Mouse (Mus musculus) kidney, embryonic 15.5 days (tissue): ENCODE measurements around the gene Ccnl1. TPM values are rescaled to one million over a fixed set of nuclear protein-coding genes. Genes with fewer than 3 reads are reported as not detected.

Experiments used
- ATAC-seq: fragments of 200-750 bp; cut with Nextera tagmentation; replicated peaks from 2 replicates; pipeline ENCODE4 v1.8.0; 2017; ENCODE audit warnings: moderate TSS enrichment; ENCODE audit not compliant: low FRiP score
- H3K27ac ChIP-seq: fragments of 300-500 bp; sonication (generic); 2 replicates; pipeline ENCODE4 v1.5.1; 2015; ENCODE audit warnings: mild to moderate bottlenecking, inconsistent platforms
- H3K27me3 ChIP-seq: fragments of 300-500 bp; sonication (generic); 2 replicates; pipeline ENCODE4 v1.6.1; 2015; ENCODE audit warnings: inconsistent platforms
- H3K36me3 ChIP-seq: fragments of 300-500 bp; sonication (generic); 2 replicates; pipeline ENCODE4 v1.6.1; 2015; ENCODE audit warnings: inconsistent platforms
- H3K4me1 ChIP-seq: fragments of 300-500 bp; sonication (generic); 2 replicates; pipeline ENCODE4 v1.6.1; 2015; ENCODE audit warnings: inconsistent platforms
- H3K4me2 ChIP-seq: fragments of 300-500 bp; sonication (generic); 2 replicates; pipeline ENCODE4 v1.6.1; 2015; ENCODE audit warnings: moderate library complexity, mild to moderate bottlenecking, inconsistent platforms
- H3K4me3 ChIP-seq: fragments of 300-500 bp; sonication (generic); replicated peaks from 2 replicates; pipeline ENCODE4 v1.5.1; 2015; ENCODE audit warnings: mild to moderate bottlenecking, inconsistent platforms
- H3K9ac ChIP-seq: fragments of 300-500 bp; sonication (generic); 2 replicates; pipeline ENCODE4 v1.6.1; 2015; ENCODE audit warnings: mild to moderate bottlenecking, inconsistent platforms
- H3K9me3 ChIP-seq: fragments of 300-500 bp; sonication (generic); replicated peaks from 2 replicates; pipeline ENCODE4 v1.6.1; 2016; ENCODE audit warnings: inconsistent platforms
- WGBS: fragments of 180-500 bp; shearing (Covaris S2); methylation state at CpG from one replicate; pipeline ENCODE4 v1.1.7; 2015; ENCODE audit warnings: mixed read lengths; 5-methylcytosine and 5-hydroxymethylcytosine counted together
- polyA plus RNA-seq: library from polyadenylated mRNA; unstranded; fragments of >200 nt; fragmentation: Nextera tagmentation; extraction: Ambion mirVana; gene quantifications from 2 replicates; pipeline ENCODE4 v1.2.1, GENCODE M21; 2015

Gene Ccnl1
- polyA plus RNA-seq, 1 experiment from 2014 or later: 101 TPM

DNA sequence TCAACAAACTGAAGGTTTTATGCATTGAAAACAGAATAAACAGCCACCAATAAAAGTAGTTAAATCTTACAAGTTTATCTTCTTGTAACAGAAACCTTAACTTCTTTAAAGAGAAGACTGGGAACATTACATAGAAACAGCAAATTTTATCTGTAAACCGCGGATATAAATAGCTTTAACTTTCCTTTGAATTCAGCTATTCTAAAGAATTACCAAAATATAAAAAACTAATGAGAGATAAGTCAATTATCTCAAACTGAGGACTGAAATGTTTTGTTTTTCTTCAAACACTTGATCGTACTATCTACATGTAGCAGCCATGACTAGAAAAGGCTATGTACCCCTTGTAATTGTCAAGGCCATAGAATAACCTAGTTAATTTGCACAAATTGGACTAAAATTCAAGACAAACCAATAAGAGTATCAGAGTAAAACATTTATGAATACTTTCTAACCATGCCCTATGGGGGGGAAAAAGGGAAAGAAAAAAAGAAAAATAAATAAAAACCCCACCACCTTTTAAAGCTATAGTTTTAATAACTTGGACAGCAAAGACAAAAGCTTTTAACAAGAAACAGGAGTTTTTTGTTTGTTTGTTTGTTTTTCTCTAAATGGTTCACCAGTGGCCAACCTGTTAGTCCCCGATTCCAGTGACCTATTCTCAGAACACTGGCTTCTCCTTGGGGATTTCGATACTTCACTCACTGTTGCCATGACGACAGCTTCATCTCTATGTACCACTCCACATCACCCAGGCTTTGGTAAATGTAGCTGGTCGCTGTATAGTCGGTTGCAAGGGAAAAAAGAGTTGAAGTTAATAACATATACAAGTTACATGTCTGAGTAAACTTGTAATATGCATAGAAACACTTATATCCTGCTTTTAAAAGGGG is 3.3 kb downstream of the Ccnl1 start:
- H3K4me2 ChIP-seq: peak overlapping the region; percentile 31
- peaks cover 32% of the 10 kb centered on the region for H3K4me1 ChIP-seq
- H3K27ac ChIP-seq: no peak overlapping the region
- no peaks in the 10 kb centered on the region for H3K9me3 ChIP-seq
- H3K9ac ChIP-seq: no peak overlapping the region
- WGBS: 62% methylated on average over 8 of the region's 8 CpGs
- ATAC-seq: no peak
- H3K27me3 ChIP-seq: no peaks in the 10 kb centered on the region
- no peak overlapping the region for H3K4me3 ChIP-seq
- H3K36me3 ChIP-seq: peaks cover 57% of the 10 kb centered on the region

DNA sequence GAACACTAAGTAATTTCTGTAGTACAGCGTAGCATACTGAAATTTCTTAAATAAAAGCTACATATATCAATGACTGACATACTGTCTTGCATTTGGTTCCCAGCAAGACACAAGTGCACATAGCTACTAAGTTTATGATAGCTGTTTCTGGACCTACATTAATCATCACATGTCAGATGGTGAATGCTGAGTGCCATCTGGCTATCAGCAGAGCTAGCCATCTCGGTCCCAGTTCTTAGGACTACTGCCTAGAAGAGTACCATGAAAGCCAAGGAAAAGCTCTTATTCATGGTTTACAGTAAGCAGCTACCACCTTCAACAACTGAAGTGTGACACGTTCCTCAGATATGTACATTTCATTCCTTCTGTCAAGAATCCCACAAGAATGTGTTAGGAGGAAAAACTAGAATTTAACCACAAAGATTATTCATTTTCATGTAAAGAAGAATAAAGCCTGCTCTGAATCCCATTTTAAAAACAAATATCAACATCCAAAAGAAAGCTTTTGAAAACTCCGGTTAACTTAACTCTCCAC is 7.2 kb downstream of the Ccnl1 start:
- Histone ChIP-seq H3K4me3 (no peak overlapping the region), H3K9me3 (no peaks in the 10 kb centered on the region), H3K36me3 (peaks cover 80% of the 10 kb centered on the region), H3K4me1 (peaks cover 16% of the 10 kb centered on the region), H3K27me3 (no peaks in the 10 kb centered on the region), H3K27ac (no peak overlapping the region), H3K4me2 (no peak overlapping the region), H3K9ac (no peak overlapping the region)
- ATAC-seq: no peak
- WGBS: 91% methylated on average over 4 of the region's 4 CpGs

GRCm38 (mm10) chr3:65950304-65950703 is 7.7 kb downstream of the Ccnl1 start:
- no peak for ATAC-seq
- no peak overlapping the region for H3K9ac ChIP-seq
- H3K4me2 ChIP-seq: no peak overlapping the region
- H3K9me3 ChIP-seq: no peaks in the 10 kb centered on the region
- no peaks in the 10 kb centered on the region for H3K27me3 ChIP-seq
- H3K4me3 ChIP-seq: no peak overlapping the region
- no peak overlapping the region for H3K27ac ChIP-seq
- WGBS: 98% methylated on average over 2 of the region's 2 CpGs
- H3K36me3 ChIP-seq: peaks cover 84% of the 10 kb centered on the region
- peaks cover 14% of the 10 kb centered on the region for H3K4me1 ChIP-seq

DNA sequence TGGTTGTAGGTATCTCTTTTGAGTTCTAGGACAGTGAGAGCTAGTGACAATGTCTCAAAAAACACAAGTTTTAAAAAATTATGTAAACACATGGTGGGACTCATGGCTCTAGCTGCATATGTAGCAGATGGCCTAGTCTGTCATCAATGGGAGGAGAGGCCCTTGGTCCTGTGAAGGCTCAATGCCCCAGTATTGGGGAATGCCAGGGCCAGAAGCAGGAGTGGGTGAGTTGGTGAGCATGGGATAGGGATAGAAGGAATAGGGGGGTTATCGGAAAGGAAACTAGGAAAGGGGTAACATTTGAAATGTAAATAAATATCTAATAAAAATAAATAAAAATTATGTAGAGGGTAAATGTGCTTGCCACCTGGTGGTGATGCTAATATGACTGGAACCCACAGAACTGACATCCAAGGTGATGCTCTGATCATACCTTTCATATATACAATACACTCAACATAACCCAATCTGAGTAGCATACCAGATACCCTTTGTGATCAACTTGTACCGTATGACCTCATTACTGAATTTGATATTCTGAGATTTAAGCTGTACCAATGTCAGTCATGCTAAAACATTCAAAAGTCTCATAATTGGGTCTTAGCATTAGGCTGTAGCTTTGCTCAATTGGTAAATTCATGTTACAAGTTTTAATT is 12.6 kb downstream of the Ccnl1 start:
- H3K4me1 ChIP-seq: no peaks in the 10 kb centered on the region
- H3K4me2 ChIP-seq: no peak overlapping the region
- no peak for ATAC-seq
- H3K36me3 ChIP-seq: peaks cover 60% of the 10 kb centered on the region
- WGBS: 89% methylated on average over 2 of the region's 2 CpGs
- H3K27ac ChIP-seq: no peak overlapping the region
- no peak overlapping the region for H3K9ac ChIP-seq
- H3K27me3 ChIP-seq: no peaks in the 10 kb centered on the region
- no peak overlapping the region for H3K4me3 ChIP-seq
- no peaks in the 10 kb centered on the region for H3K9me3 ChIP-seq

- H3K27me3 ChIP-seq: no peaks in the 10 kb centered on the region
- 88% methylated on average over 3 of the region's 3 CpGs for WGBS
- H3K4me3 ChIP-seq: no peak overlapping the region
- H3K36me3 ChIP-seq: peaks cover 53% of the 10 kb centered on the region
- no peaks in the 10 kb centered on the region for H3K9me3 ChIP-seq
- no peak overlapping the region for H3K27ac ChIP-seq
- H3K4me2 ChIP-seq: no peak overlapping the region
- no peaks in the 10 kb centered on the region for H3K4me1 ChIP-seq
- H3K9ac ChIP-seq: no peak overlapping the region
- ATAC-seq: peak; percentile 49; the same call in 1 of the 2 replicates
Observed at GRCm38 (mm10) chr3:65944713-65945112, 13.3 kb downstream of the Ccnl1 start.

DNA sequence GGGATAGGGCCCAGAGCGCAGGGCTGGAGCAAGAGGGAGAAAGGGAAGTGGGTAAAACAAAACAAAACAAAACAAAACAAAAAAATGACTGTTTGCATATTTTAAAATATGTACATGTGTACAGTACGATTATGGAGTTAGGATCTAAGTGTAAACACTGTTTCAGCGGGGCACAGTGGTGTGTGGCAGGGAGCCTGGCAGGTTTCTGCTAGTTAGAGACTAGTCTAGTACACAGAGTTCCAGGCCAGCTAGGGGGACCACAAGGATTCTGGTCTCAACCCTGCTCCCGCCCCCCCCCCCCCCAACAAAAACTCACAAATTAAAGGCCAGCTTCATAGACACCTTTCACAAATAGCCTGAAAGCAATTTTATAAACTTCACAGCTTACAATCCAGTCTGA is 14.6 kb downstream of the Ccnl1 start:
- no peak for ATAC-seq
- H3K4me3 ChIP-seq: no peak overlapping the region
- no peaks in the 10 kb centered on the region for H3K9me3 ChIP-seq
- no peaks in the 10 kb centered on the region for H3K4me1 ChIP-seq
- H3K27ac ChIP-seq: no peak overlapping the region
- H3K9ac ChIP-seq: no peak overlapping the region
- H3K4me2 ChIP-seq: no peak overlapping the region
- H3K36me3 ChIP-seq: peaks cover 43% of the 10 kb centered on the region
- 87% methylated on average over 4 of the region's 4 CpGs for WGBS
- no peaks in the 10 kb centered on the region for H3K27me3 ChIP-seq

GRCm38 (mm10) chr3:65941052-65941451 is 17.0 kb downstream of the Ccnl1 start:
- 67% methylated on average over 1 of the region's 1 CpGs for WGBS
- peaks cover 21% of the 10 kb centered on the region for H3K36me3 ChIP-seq
- no peak overlapping the region for H3K27ac ChIP-seq
- no peak overlapping the region for H3K4me3 ChIP-seq
- H3K27me3 ChIP-seq: no peaks in the 10 kb centered on the region
- H3K4me2 ChIP-seq: no peak overlapping the region
- no peaks in the 10 kb centered on the region for H3K4me1 ChIP-seq
- H3K9ac ChIP-seq: no peak overlapping the region
- no peak for ATAC-seq
- no peaks in the 10 kb centered on the region for H3K9me3 ChIP-seq

GRCm38 (mm10) chr3:65938211-65938610 is 19.8 kb downstream of the Ccnl1 start:
- Histone ChIP-seq H3K36me3 (no peaks in the 10 kb centered on the region), H3K4me3 (no peak overlapping the region), H3K4me2 (no peak overlapping the region), H3K4me1 (no peaks in the 10 kb centered on the region), H3K9me3 (no peaks in the 10 kb centered on the region), H3K27ac (no peak overlapping the region), H3K9ac (no peak overlapping the region), H3K27me3 (no peaks in the 10 kb centered on the region)
- ATAC-seq: 0 out of 2 replicates have a peak, but pooled peaks have one; percentile 18
- WGBS: 30% methylated on average over 3 of the region's 3 CpGs

GRCm38 (mm10) chr3:65936384-65936783 is 21.7 kb downstream of the Ccnl1 start:
- H3K4me3 ChIP-seq: no peak overlapping the region
- no peak for ATAC-seq
- H3K36me3 ChIP-seq: no peaks in the 10 kb centered on the region
- no peaks in the 10 kb centered on the region for H3K9me3 ChIP-seq
- no peaks in the 10 kb centered on the region for H3K27me3 ChIP-seq
- no peak overlapping the region for H3K9ac ChIP-seq
- no peak overlapping the region for H3K4me2 ChIP-seq
- no peak overlapping the region for H3K27ac ChIP-seq
- no peaks in the 10 kb centered on the region for H3K4me1 ChIP-seq
- WGBS: 56% methylated on average over 12 of the region's 12 CpGs

DNA sequence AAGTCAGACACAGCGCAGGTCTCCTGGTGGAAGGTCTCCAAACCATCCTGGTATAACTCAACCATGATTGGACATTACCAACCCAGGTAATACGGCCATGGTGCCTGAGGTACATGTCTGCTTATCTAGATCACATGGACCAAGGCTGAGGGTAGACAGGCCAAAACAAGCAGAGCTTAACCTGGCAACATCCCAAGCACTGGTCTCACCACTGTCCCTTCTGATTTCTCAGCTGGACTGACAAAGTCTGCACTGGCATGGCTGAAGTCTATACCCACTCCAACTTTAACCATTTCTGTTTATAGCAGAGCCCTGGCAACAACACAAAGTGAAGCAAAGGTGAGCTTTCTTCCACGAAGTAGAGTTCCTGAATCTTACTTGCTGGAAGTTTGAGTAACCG is 22.9 kb downstream of the Ccnl1 start:
- H3K4me3 ChIP-seq: no peak overlapping the region
- no peak for ATAC-seq
- 0 out of 2 replicates have a peak, but pooled peaks cover 2% of the 10 kb centered on the region for H3K4me1 ChIP-seq
- H3K9me3 ChIP-seq: no peaks in the 10 kb centered on the region
- no peak overlapping the region for H3K27ac ChIP-seq
- WGBS: 85% methylated on average over 4 of the region's 4 CpGs
- no peak overlapping the region for H3K9ac ChIP-seq
- no peaks in the 10 kb centered on the region for H3K36me3 ChIP-seq
- H3K27me3 ChIP-seq: no peaks in the 10 kb centered on the region
- no peak overlapping the region for H3K4me2 ChIP-seq

GRCm38 (mm10) chr3:65933726-65934125 is 24.3 kb downstream of the Ccnl1 start:
- H3K27me3 ChIP-seq: no peaks in the 10 kb centered on the region
- H3K36me3 ChIP-seq: no peaks in the 10 kb centered on the region
- 87% methylated on average over 4 of the region's 4 CpGs for WGBS
- no peak overlapping the region for H3K27ac ChIP-seq
- no peak overlapping the region for H3K9ac ChIP-seq
- H3K4me2 ChIP-seq: no peak overlapping the region
- H3K4me3 ChIP-seq: no peak overlapping the region
- H3K4me1 ChIP-seq: peaks cover 15% of the 10 kb centered on the region
- no peaks in the 10 kb centered on the region for H3K9me3 ChIP-seq
- no peak for ATAC-seq

DNA sequence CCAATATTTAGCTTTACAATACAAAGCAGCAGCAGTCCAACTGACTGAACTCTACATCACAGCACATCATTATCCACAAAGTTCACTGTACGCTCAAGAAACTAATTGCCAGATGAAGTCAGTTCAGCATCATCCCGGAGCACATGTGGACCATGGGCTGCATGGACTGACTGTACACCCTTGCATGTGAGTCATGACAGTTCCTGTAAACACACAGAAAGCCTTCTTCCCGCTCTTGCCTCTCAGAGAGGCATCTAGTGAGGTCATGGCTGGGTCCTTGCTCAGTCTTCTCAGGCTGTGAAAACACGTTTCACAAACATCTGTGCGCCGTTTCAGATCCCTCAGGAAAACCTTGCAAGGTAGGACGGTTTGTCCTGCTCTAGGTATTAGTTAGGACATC is 26.5 kb downstream of the Ccnl1 start:
- Histone ChIP-seq H3K27me3 (no peaks in the 10 kb centered on the region), H3K9ac (no peak overlapping the region), H3K9me3 (no peaks in the 10 kb centered on the region), H3K27ac (no peak overlapping the region), H3K4me1 (peaks cover 26% of the 10 kb centered on the region), H3K4me2 (no peak overlapping the region), H3K4me3 (no peak overlapping the region), H3K36me3 (no peaks in the 10 kb centered on the region)
- WGBS: 85% methylated on average over 7 of the region's 7 CpGs
- ATAC-seq: no peak
